15 mouse cellular contexts compared by ENCODE assay signal in the genomic region with DNA sequence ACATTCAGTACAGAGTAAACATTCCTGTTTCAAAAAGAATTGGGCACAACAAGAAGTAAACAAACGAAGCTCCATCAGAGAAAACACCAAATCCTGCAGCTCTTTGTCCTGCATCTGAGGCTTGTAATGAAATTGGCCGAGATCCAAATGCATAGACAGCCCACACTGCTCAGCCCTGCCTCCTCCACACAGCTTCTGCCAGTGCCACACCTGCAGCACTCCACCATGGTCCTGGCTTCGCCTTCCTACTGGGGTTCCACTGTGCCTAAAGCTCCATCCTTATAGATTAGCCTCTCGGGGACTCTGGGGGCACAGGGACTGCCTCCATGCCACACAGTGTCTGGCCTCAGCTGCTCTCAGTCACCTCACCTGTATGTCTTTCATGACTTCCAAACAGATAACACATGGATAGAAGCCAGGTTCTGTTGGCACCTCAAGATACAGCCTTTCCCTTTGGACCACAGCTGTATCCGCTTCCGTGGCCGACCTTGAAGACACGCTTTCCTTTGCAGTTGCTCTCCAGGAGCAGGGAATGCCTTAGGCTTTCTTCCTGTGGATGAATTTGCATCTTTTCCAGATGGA. TPM values are rescaled to one million over a fixed set of nuclear protein-coding genes. Genes with fewer than 3 reads are reported as not detected.
DNase-seq lines count a peak whose midpoint lies in the region; ATAC-seq and TF ChIP-seq lines count a peak whose summit lies in the region.
"Had no signal": no experiment of that assay in that cellular context is flagged by ENCODE, and none has a peak within 500 bp of the region (broad histone marks: within the 10 kb centered on the region; RNA-seq: fewer than 3 reads in every experiment).

No protein-coding gene starts in this region.

- DNase-seq in forebrain, embryonic 11.5 days (ENCODE audit: low spot score), result no peak
- DNase-seq in left cerebral cortex, adult 11 months (ENCODE audit: low spot score), result peak; percentile 5
- DNase-seq in left cerebral cortex, adult 2 months (ENCODE audit: extremely low spot score in 1 of 2, low spot score in 2 of 2), result no peak
- peak; percentile 53 for DNase-seq in R1 (ENCODE audit: low read depth, low spot score)
- DNase-seq in retina, postnatal 1 day, result no peak
- DNase-seq in spleen, adult 12 weeks (ENCODE audit: low spot score), result no peak
- DNase-seq: kidney, adult 11 months had no signal

- H3K9me3 ChIP-seq in forebrain, embryonic 12.5 days, result no peaks in the 10 kb centered on the region
- no peaks in the 10 kb centered on the region for H3K9me3 ChIP-seq in forebrain, embryonic 11.5 days (ENCODE audit: control insufficient read depth, low read length)
- H3K9me3 ChIP-seq in intestine, postnatal 0 days (ENCODE audit: control insufficient read depth), result no peaks in the 10 kb centered on the region
- H3K9me3 ChIP-seq: heart, embryonic 13.5 days; limb, embryonic 12.5 days; lung, embryonic 15.5 days; midbrain, embryonic 12.5 days had no signal

- no peak for TF ChIP-seq CTCF in left cerebral cortex, adult 2 months (IDR thresholded peaks at IDR 0.05)
- TF ChIP-seq CTCF in intestine, postnatal 0 days (IDR thresholded peaks at IDR 0.05; ENCODE audit: low read depth), result no peak

- no peak overlapping the region for H3K4me3 ChIP-seq in forebrain, embryonic 12.5 days (replicated peaks)
- no peak overlapping the region for H3K4me3 ChIP-seq in forebrain, embryonic 11.5 days (ENCODE audit: low read depth, low read length)
- H3K4me3 ChIP-seq in left cerebral cortex, adult 2 months, result no peak overlapping the region
- no peak overlapping the region for H3K4me3 ChIP-seq in intestine, postnatal 0 days (ENCODE audit: low read depth, low read length)
- H3K4me3 ChIP-seq: heart, embryonic 13.5 days; limb, embryonic 12.5 days; lung, embryonic 15.5 days; midbrain, embryonic 12.5 days had no signal

- intact Hi-C loops in left cerebral cortex, adult 2 months (cut with DNase I), result no loop called here

- peak; percentile 72; the same call in 1 of the 2 replicates for ATAC-seq in forebrain, embryonic 12.5 days (ENCODE audit: low FRiP score)
- ATAC-seq in forebrain, embryonic 11.5 days (replicated peaks; ENCODE audit: low FRiP score), result no peak
- peak; percentile 22 for ATAC-seq in intestine, postnatal 0 days

- peaks cover 10% of the 10 kb centered on the region for H3K4me1 ChIP-seq in forebrain, embryonic 12.5 days
- H3K4me1 ChIP-seq in forebrain, embryonic 11.5 days (replicated peaks; ENCODE audit: control insufficient read depth, insufficient read depth, low read length), result no peaks in the 10 kb centered on the region
- 0 out of 2 replicates have a peak, but pooled peaks cover 3% of the 10 kb centered on the region for H3K4me1 ChIP-seq in intestine, postnatal 0 days (replicated peaks; ENCODE audit: control insufficient read depth, insufficient read depth, low read length)
- H3K4me1 ChIP-seq: limb, embryonic 12.5 days; lung, embryonic 15.5 days; midbrain, embryonic 12.5 days had no signal

- H3K4me2 ChIP-seq in forebrain, embryonic 12.5 days, result no peak overlapping the region
- no peak overlapping the region for H3K4me2 ChIP-seq in forebrain, embryonic 11.5 days (ENCODE audit: low read depth, low read length, severe bottlenecking)
- H3K4me2 ChIP-seq in intestine, postnatal 0 days (replicated peaks; ENCODE audit: low read depth), result no peak overlapping the region
- H3K4me2 ChIP-seq: heart, embryonic 13.5 days; limb, embryonic 12.5 days; lung, embryonic 15.5 days; midbrain, embryonic 12.5 days had no signal

- no peaks in the 10 kb centered on the region for H3K27me3 ChIP-seq in forebrain, embryonic 12.5 days
- no peaks in the 10 kb centered on the region for H3K27me3 ChIP-seq in forebrain, embryonic 11.5 days (ENCODE audit: control insufficient read depth, insufficient read depth, low read length)
- H3K27me3 ChIP-seq in intestine, postnatal 0 days (replicated peaks; ENCODE audit: control insufficient read depth, insufficient read depth, low read length), result no peaks in the 10 kb centered on the region
- H3K27me3 ChIP-seq: heart, embryonic 13.5 days; limb, embryonic 12.5 days; lung, embryonic 15.5 days; midbrain, embryonic 12.5 days had no signal

- H3K9ac ChIP-seq in forebrain, embryonic 12.5 days, result no peak overlapping the region
- no peak overlapping the region for H3K9ac ChIP-seq in forebrain, embryonic 11.5 days (ENCODE audit: low read length)
- H3K9ac ChIP-seq in intestine, postnatal 0 days (ENCODE audit: low read depth, low read length), result no peak overlapping the region
- H3K9ac ChIP-seq: limb, embryonic 12.5 days; lung, embryonic 15.5 days; midbrain, embryonic 12.5 days had no signal

- peaks cover 36% of the 10 kb centered on the region for H3K36me3 ChIP-seq in forebrain, embryonic 12.5 days (replicated peaks)
- peaks cover 7% of the 10 kb centered on the region for H3K36me3 ChIP-seq in forebrain, embryonic 11.5 days (ENCODE audit: control insufficient read depth, insufficient read depth, low read length)
- H3K36me3 ChIP-seq in intestine, postnatal 0 days (ENCODE audit: control insufficient read depth, insufficient read depth), result peaks cover 33% of the 10 kb centered on the region

- no peak overlapping the region for H3K27ac ChIP-seq in forebrain, embryonic 12.5 days
- H3K27ac ChIP-seq in forebrain, embryonic 11.5 days (ENCODE audit: low read depth, low read length), result no peak overlapping the region
- H3K27ac ChIP-seq in left cerebral cortex, adult 2 months, result no peak overlapping the region
- no peak overlapping the region for H3K27ac ChIP-seq in intestine, postnatal 0 days (ENCODE audit: low read depth, low read length)
- H3K27ac ChIP-seq: heart, embryonic 13.5 days; limb, embryonic 12.5 days; lung, embryonic 15.5 days had no signal

- WGBS in forebrain, embryonic 12.5 days, result 78% methylated on average over 8 of the region's 8 CpGs
- WGBS in forebrain, embryonic 11.5 days, result 88% methylated on average over 8 of the region's 8 CpGs
- WGBS in intestine, postnatal 0 days, result 79% methylated on average over 8 of the region's 8 CpGs

RNA-seq across cellular contexts. Expression of gene Otp, which starts 36.6 kb away (rescaled TPM):
- 6.0 and 7.1 TPM in 2 replicates for polyA plus RNA-seq in forebrain, embryonic 12.5 days (2016; fragmentation: Nextera tagmentation; extraction: Ambion mirVana)
- 3.3 and 4.4 TPM in 2 replicates for polyA plus RNA-seq in forebrain, embryonic 11.5 days (2014; fragmentation: Nextera tagmentation; extraction: Ambion mirVana)
- total RNA-seq in left cerebral cortex, adult 2 months (2021), result under 1 TPM in 1 of 2 experiments, not detected in 1; 0.65 TPM
- not detected in 2 replicates for polyA plus RNA-seq in intestine, postnatal 0 days (2015; fragmentation: Nextera tagmentation; extraction: Ambion mirVana)
- total RNA-seq: layer of hippocampus, adult 8-10 months; MEL had no signal
- polyA plus RNA-seq: heart, embryonic 13.5 days; limb, embryonic 12.5 days; lung, embryonic 15.5 days had no signal

RNA-seq across cellular contexts. Expression of gene Tbca, which starts 50.1 kb away (rescaled TPM):
- polyA plus RNA-seq in forebrain, embryonic 12.5 days (2016; fragmentation: Nextera tagmentation; extraction: Ambion mirVana), result 249 and 258 TPM in 2 replicates
- 227 and 257 TPM in 2 replicates for polyA plus RNA-seq in forebrain, embryonic 11.5 days (2014; fragmentation: Nextera tagmentation; extraction: Ambion mirVana)
- 100 to 1,000 TPM; 117 to 121 TPM for total RNA-seq in left cerebral cortex, adult 2 months (2021)
- 378 and 387 TPM in 2 replicates for polyA plus RNA-seq in intestine, postnatal 0 days (2015; fragmentation: Nextera tagmentation; extraction: Ambion mirVana)

Comparison
In these comparisons a context has a peak if more than half of its experiments do, and no peak if none do; other contexts are left out.
1. DNase-seq: peak in left cerebral cortex, adult 11 months (single experiment) and R1 (single experiment); none in forebrain, embryonic 11.5 days (single experiment), left cerebral cortex, adult 2 months (0 of 2), retina, postnatal 1 day (single experiment) and spleen, adult 12 weeks (single experiment).